Mouse (Mus musculus) Patski (cell line): ENCODE data around the gene Slc16a8. TPM values are rescaled to one million over a fixed set of nuclear protein-coding genes. Genes with fewer than 3 reads are reported as not detected.

Source experiments
- ATAC-seq: fragments of 100-300 bp; one replicate; pipeline ENCODE4 v1.8.0; 2021
- CTCF ChIA-PET: fragments of 350-600 bp; sonication (Branson Sonifier 250); formaldehyde crosslinking; loops from one replicate; lab custom pipeline; 2022; ENCODE audit warnings: inconsistent platforms; lab: Charles Lee
- POLR2A ChIA-PET: fragments of 350-600 bp; sonication (Branson Sonifier 250); formaldehyde crosslinking; loops from one replicate; lab custom pipeline; 2022; ENCODE audit warnings: antibody characterized with exemption, inconsistent platforms; lab: Charles Lee
- DNase-seq: peaks from one replicate; pipeline ENCODE4 v3.0.0-alpha.2; 2011; ENCODE audit warnings: low read depth, low spot score
- H3K27me3 ChIP-seq: fragments of 371-371 bp; one replicate; pipeline ENCODE4 v1.5.1; 2021
- CTCF ChIP-seq: fragments of 100-300 bp; IDR thresholded peaks from one replicate; pipeline ENCODE4 v1.5.1; 2021
- in situ Hi-C: fragments of 300-500 bp; cut with MboI; formaldehyde crosslinking; loops from 3 replicates; pipeline ENCODE4 v1.11.1; 2018; ENCODE audit warnings: low pct_unique_long_range_greater_than_20kb, mixed read lengths
- polyA plus RNA-seq: library from polyadenylated mRNA; unstranded; gene quantifications from one replicate; pipeline ENCODE4 v1.2.3, GENCODE M21; 2021

Slc16a8 gene
- polyA plus RNA-seq, 1 experiment from 2014 or later, result 4.0 TPM

DNA sequence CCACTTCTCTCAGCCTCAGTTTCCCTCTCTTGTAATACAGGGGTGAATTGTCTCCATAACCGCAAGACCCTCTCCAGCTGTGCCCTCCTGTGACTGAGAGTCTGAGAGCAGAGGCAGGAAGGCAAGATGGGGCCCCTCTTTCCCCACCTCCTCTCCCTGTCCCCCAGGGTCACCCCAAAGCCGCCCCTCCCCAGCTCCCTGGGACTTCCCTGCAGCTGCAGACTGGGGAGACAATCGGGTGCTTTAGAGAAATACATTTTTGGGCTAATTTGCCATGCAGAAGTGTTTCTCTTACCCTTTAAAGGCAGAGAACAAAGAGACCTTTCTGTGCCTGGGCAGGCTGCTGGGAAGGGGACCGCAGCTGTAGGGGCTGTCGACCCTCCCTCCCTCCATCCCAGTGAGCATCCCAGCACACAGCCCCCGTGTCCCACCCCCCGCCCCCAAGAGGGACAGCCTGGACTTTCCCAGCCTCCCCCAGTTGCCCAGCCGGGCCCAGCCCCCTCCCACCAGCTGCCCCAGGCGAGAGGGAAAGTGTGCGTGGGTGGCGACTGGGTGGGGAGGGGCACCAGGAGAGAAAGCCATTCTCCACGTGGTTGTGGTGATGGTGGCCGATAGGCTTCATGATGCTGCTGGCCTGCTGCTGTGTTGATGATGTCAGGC is 52.9 kb downstream of the Slc16a8 start:
- ChIA-PET POLR2A (no interaction called here), CTCF (no interaction called here)
- ATAC-seq, result no peak
- H3K27me3 ChIP-seq, result peaks cover 11% of the 10 kb centered on the region
- no peak for DNase-seq
- in situ Hi-C loops, result loop anchor here (25.0 kb wide), 1 partner anchor 686 kb away; the partner anchor contains the start of gene Apobec3
- no peak for TF ChIP-seq CTCF

Other genes with a start within 250 kb of the Slc16a8 start
- 95.5 TPM for gene H1f0, start 226.3 kb downstream of the Slc16a8 start, polyA plus RNA-seq
- 0.12 TPM for gene Galr3, start 212.9 kb downstream of the Slc16a8 start, polyA plus RNA-seq
- gene Ankrd54, start 191.9 kb downstream of the Slc16a8 start, polyA plus RNA-seq, result 40.0 TPM
- gene Eif3l, start 179.6 kb downstream of the Slc16a8 start, polyA plus RNA-seq, result 220 TPM
- gene Micall1, start 145.9 kb downstream of the Slc16a8 start, polyA plus RNA-seq, result 43.0 TPM
- gene Polr2f, start 113.8 kb downstream of the Slc16a8 start, polyA plus RNA-seq, result 178 TPM
- 34.2 TPM for gene 1700088E04Rik, start 113.5 kb downstream of the Slc16a8 start, polyA plus RNA-seq
- not detected for gene Sox10, start 89.5 kb downstream of the Slc16a8 start, polyA plus RNA-seq
- 43.1 TPM for gene Pick1, start 25.6 kb downstream of the Slc16a8 start, polyA plus RNA-seq
- gene Gm49486, start 25.4 kb downstream of the Slc16a8 start, polyA plus RNA-seq, result 3.5 TPM
- gene Baiap2l2, start 30.8 kb upstream of the Slc16a8 start, polyA plus RNA-seq, result 75.9 TPM
- 32.8 TPM for gene Pla2g6, start 73.6 kb upstream of the Slc16a8 start, polyA plus RNA-seq
- 47.8 TPM for gene Maff, start 91.9 kb upstream of the Slc16a8 start, polyA plus RNA-seq
- 129 TPM for gene Tmem184b, start 148.8 kb upstream of the Slc16a8 start, polyA plus RNA-seq
- 128 TPM for gene Csnk1e, start 200.8 kb upstream of the Slc16a8 start, polyA plus RNA-seq